Comparison of ENCODE assay signal across 11 mouse cellular contexts in the genomic region with DNA sequence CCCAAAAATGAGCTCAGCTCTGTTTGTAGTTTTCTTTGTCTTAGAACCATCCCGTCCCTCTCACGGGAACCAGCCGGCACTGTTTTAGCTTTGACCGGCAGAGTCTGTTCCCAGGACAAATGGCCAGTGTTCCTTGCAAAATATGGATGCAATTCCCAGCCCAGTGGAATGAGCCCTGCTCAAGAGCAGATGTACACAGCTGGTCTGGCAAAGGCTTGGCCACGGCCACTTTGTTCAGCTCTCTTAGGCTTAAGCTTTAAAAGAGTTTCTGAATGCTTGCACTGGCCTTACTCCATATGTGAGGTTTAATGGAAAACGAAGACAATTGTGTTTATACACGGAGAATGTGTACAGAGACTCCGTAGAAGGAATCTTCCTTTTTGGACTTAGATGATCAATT.
A peak's percentile ranks its signal among the peaks of the same experiment; 100 is the strongest.
DNase-seq lines count a peak whose midpoint lies in the region; ATAC-seq and TF ChIP-seq lines count a peak whose summit lies in the region.
"Had no signal": no experiment of that assay in that cellular context is flagged by ENCODE, and none has a peak within 500 bp of the region (broad histone marks: within the 10 kb centered on the region; RNA-seq: fewer than 3 reads in every experiment).

No protein-coding gene starts in this region.

- H3K4me1 ChIP-seq in intestine, embryonic 14.5 days (replicated peaks; ENCODE audit: control insufficient read depth, insufficient read depth, low read length) = 0 out of 2 replicates have a peak, but pooled peaks cover 6% of the 10 kb centered on the region
- H3K4me1 ChIP-seq in intestine, postnatal 0 days (replicated peaks; ENCODE audit: control insufficient read depth, insufficient read depth, low read length) = no peaks in the 10 kb centered on the region
- H3K4me1 ChIP-seq in stomach, embryonic 16.5 days (ENCODE audit: control insufficient read depth, insufficient read depth, low read length) = peaks cover 7% of the 10 kb centered on the region; the same call in 1 of the 2 replicates
- H3K4me1 ChIP-seq in hindbrain, embryonic 14.5 days (replicated peaks; ENCODE audit: control insufficient read depth, insufficient read depth, low read length) = no peaks in the 10 kb centered on the region

- no peak overlapping the region for H3K9ac ChIP-seq in intestine, embryonic 14.5 days (ENCODE audit: low read length)
- no peak overlapping the region for H3K9ac ChIP-seq in intestine, postnatal 0 days (ENCODE audit: low read depth, low read length)
- no peak overlapping the region for H3K9ac ChIP-seq in stomach, embryonic 16.5 days (ENCODE audit: low read length)
- H3K9ac ChIP-seq in hindbrain, embryonic 14.5 days = no peak overlapping the region
- H3K9ac ChIP-seq: embryonic facial prominence, embryonic 13.5 days had no signal

- H3K27ac ChIP-seq in intestine, embryonic 14.5 days (ENCODE audit: low read depth) = peak overlapping the region; percentile 64
- H3K27ac ChIP-seq in intestine, postnatal 0 days (ENCODE audit: low read depth, low read length) = no peak overlapping the region
- H3K27ac ChIP-seq in stomach, embryonic 16.5 days (ENCODE audit: low read length) = no peak overlapping the region
- H3K27ac ChIP-seq in hindbrain, embryonic 14.5 days = no peak overlapping the region
- H3K27ac ChIP-seq: embryonic facial prominence, embryonic 13.5 days had no signal

- H3K4me2 ChIP-seq in intestine, embryonic 14.5 days (ENCODE audit: low read length) = no peak overlapping the region
- no peak overlapping the region for H3K4me2 ChIP-seq in intestine, postnatal 0 days (replicated peaks; ENCODE audit: low read depth)
- peak overlapping the region; percentile 9; the same call in 1 of the 2 replicates for H3K4me2 ChIP-seq in stomach, embryonic 16.5 days (ENCODE audit: low read depth, low read length)
- H3K4me2 ChIP-seq in hindbrain, embryonic 14.5 days (replicated peaks) = no peak overlapping the region
- H3K4me2 ChIP-seq: embryonic facial prominence, embryonic 13.5 days had no signal

- TF ChIP-seq CTCF in intestine, postnatal 0 days (IDR thresholded peaks at IDR 0.05; ENCODE audit: low read depth) = no peak

- no peaks in the 10 kb centered on the region for H3K9me3 ChIP-seq in intestine, embryonic 14.5 days (ENCODE audit: control insufficient read depth, low read length)
- H3K9me3 ChIP-seq in intestine, postnatal 0 days (ENCODE audit: control insufficient read depth) = no peaks in the 10 kb centered on the region
- H3K9me3 ChIP-seq in stomach, embryonic 16.5 days (replicated peaks; ENCODE audit: control insufficient read depth, low read length) = no peaks in the 10 kb centered on the region
- H3K9me3 ChIP-seq in hindbrain, embryonic 14.5 days (ENCODE audit: control insufficient read depth, low read length) = no peaks in the 10 kb centered on the region
- H3K9me3 ChIP-seq: embryonic facial prominence, embryonic 13.5 days had no signal

- 37% methylated on average over 8 of the region's 8 CpGs for WGBS in intestine, embryonic 14.5 days
- WGBS in intestine, postnatal 0 days = 65% methylated on average over 8 of the region's 8 CpGs
- 28% methylated on average over 8 of the region's 8 CpGs for WGBS in stomach, embryonic 16.5 days
- WGBS in hindbrain, embryonic 14.5 days = 53% methylated on average over 8 of the region's 8 CpGs

- DNase-seq in intestine, embryonic 14.5 days (ENCODE audit: low spot score) = peak; percentile 64
- peak; percentile 85 for DNase-seq in heart, adult 9 months (ENCODE audit: low spot score in 2 of 2)
- DNase-seq in kidney, postnatal 14 days = peak; percentile 75
- DNase-seq in thymus, postnatal 10 days (ENCODE audit: low spot score in 2 of 2) = no peak
- no peak for DNase-seq in hindbrain, embryonic 14.5 days (ENCODE audit: low spot score)
- no peak for DNase-seq in frontal cortex, postnatal 14 days (ENCODE audit: low spot score in 2 of 2)
- DNase-seq: adrenal gland, postnatal 14 days had no signal

- no peaks in the 10 kb centered on the region for H3K27me3 ChIP-seq in intestine, embryonic 14.5 days (replicated peaks; ENCODE audit: control insufficient read depth, insufficient read depth, low read length)
- H3K27me3 ChIP-seq in intestine, postnatal 0 days (replicated peaks; ENCODE audit: control insufficient read depth, insufficient read depth, low read length) = no peaks in the 10 kb centered on the region
- H3K27me3 ChIP-seq in stomach, embryonic 16.5 days (ENCODE audit: control insufficient read depth, insufficient read depth, low read length) = no peaks in the 10 kb centered on the region
- no peaks in the 10 kb centered on the region for H3K27me3 ChIP-seq in hindbrain, embryonic 14.5 days (ENCODE audit: control insufficient read depth, insufficient read depth, low read length)
- H3K27me3 ChIP-seq: embryonic facial prominence, embryonic 13.5 days had no signal

- H3K36me3 ChIP-seq in intestine, embryonic 14.5 days (ENCODE audit: control insufficient read depth, insufficient read depth, low read length) = no peaks in the 10 kb centered on the region
- no peaks in the 10 kb centered on the region for H3K36me3 ChIP-seq in intestine, postnatal 0 days (ENCODE audit: control insufficient read depth, insufficient read depth)
- no peaks in the 10 kb centered on the region for H3K36me3 ChIP-seq in stomach, embryonic 16.5 days (ENCODE audit: control insufficient read depth, insufficient read depth, low read length)
- no peaks in the 10 kb centered on the region for H3K36me3 ChIP-seq in hindbrain, embryonic 14.5 days (replicated peaks; ENCODE audit: control insufficient read depth, insufficient read depth)
- H3K36me3 ChIP-seq: embryonic facial prominence, embryonic 13.5 days had no signal

- H3K4me3 ChIP-seq in intestine, embryonic 14.5 days (ENCODE audit: low read depth, low read length) = no peak overlapping the region
- H3K4me3 ChIP-seq in intestine, postnatal 0 days (ENCODE audit: low read depth, low read length) = no peak overlapping the region
- H3K4me3 ChIP-seq in stomach, embryonic 16.5 days (replicated peaks; ENCODE audit: low read length) = no peak overlapping the region
- H3K4me3 ChIP-seq in hindbrain, embryonic 14.5 days (replicated peaks; ENCODE audit: low read length) = no peak overlapping the region
- H3K4me3 ChIP-seq: embryonic facial prominence, embryonic 13.5 days had no signal

- peak; percentile 60; the same call in 1 of the 2 replicates for ATAC-seq in intestine, embryonic 14.5 days (replicated peaks; ENCODE audit: low FRiP score, low TSS enrichment, low read depth)
- no peak for ATAC-seq in intestine, postnatal 0 days
- peak; percentile 89 for ATAC-seq in stomach, embryonic 16.5 days (ENCODE audit: insufficient read depth, low FRiP score)
- ATAC-seq in hindbrain, embryonic 14.5 days (ENCODE audit: low FRiP score) = no peak
- ATAC-seq: CD4-positive, CD25-positive, alpha-beta regulatory T cell, adult 4 months had no signal

Comparison
In these comparisons a context has a peak if more than half of its experiments do, and no peak if none do; other contexts are left out.
1. ATAC-seq: peak in intestine, embryonic 14.5 days (single experiment) and stomach, embryonic 16.5 days (single experiment); none in intestine, postnatal 0 days (single experiment) and hindbrain, embryonic 14.5 days (single experiment).
2. DNase-seq: peak in intestine, embryonic 14.5 days (single experiment), heart, adult 9 months (2 of 2) and kidney, postnatal 14 days (single experiment); none in thymus, postnatal 10 days (0 of 2), hindbrain, embryonic 14.5 days (single experiment) and frontal cortex, postnatal 14 days (0 of 2).